Mouse (Mus musculus) MEL (cell line): ENCODE measurements at regions not wholly inside any gene's neighbourhood (a gene's known extent, or its start where the extent isn't known, plus 50 kb on each side); places are given as distances from the start of the nearest gene placed in this dataset.

Experiments used
- DNase-seq: peaks from one replicate; pipeline ENCODE4 v3.0.0; 2011; ENCODE audit warnings: low read depth, low spot score
- H3K27ac ChIP-seq: 2 replicates; pipeline ENCODE4 v1.5.1; 2012; ENCODE audit warnings: low read depth, mild to moderate bottlenecking, control low read depth, low read length, moderate library complexity; ENCODE audit not compliant: control insufficient read depth
- H3K27me3 ChIP-seq, 2 experiments: fragments of 150-350 bp in 1 of 2; sonication (generic) in 1 of 2; 2 replicates each; pipeline ENCODE4 v1.6.1; 2012; ENCODE audit warnings: low read length in 2 of 2, mild to moderate bottlenecking in 2 of 2, improper control_type of control experiment in 1 of 2, moderate library complexity in 1 of 2; ENCODE audit not compliant: insufficient read depth in 2 of 2, control insufficient read depth in 1 of 2
- H3K36me3 ChIP-seq, 2 experiments: 2 replicates each; pipeline ENCODE4 v1.6.1; 2012 to 2014; ENCODE audit warnings: low read length in 2 of 2, improper control_type of control experiment in 1 of 2, inconsistent platforms in 1 of 2, mild to moderate bottlenecking in 1 of 2; ENCODE audit not compliant: insufficient read depth in 2 of 2, control insufficient read depth in 1 of 2
- H3K4me1 ChIP-seq, 2 experiments: fragments of 150-350 bp in 1 of 2; sonication (generic) in 1 of 2; 2 replicates each; pipeline ENCODE4 v1.6.1; 2012; ENCODE audit warnings: low read length in 2 of 2, improper control_type of control experiment in 1 of 2, mild to moderate bottlenecking in 1 of 2; ENCODE audit not compliant: insufficient read depth in 2 of 2, control insufficient read depth in 1 of 2
- H3K4me3 ChIP-seq, 2 experiments: fragments of 150-350 bp in 1 of 2; sonication (generic) in 1 of 2; 2 replicates each; pipeline ENCODE4 v1.5.1; 2012; ENCODE audit warnings: low read depth in 2 of 2, low read length in 2 of 2, mild to moderate bottlenecking in 2 of 2, moderate library complexity in 2 of 2, control low read depth in 1 of 2, improper control_type of control experiment in 1 of 2; ENCODE audit not compliant: control insufficient read depth in 1 of 2, insufficient read depth in 1 of 2
- H3K79me2 ChIP-seq: 2 replicates; pipeline ENCODE4 v1.6.1; 2012; ENCODE audit warnings: mild to moderate bottlenecking, low read length, moderate library complexity; ENCODE audit not compliant: control insufficient read depth, poor library complexity, insufficient read depth
- H3K9ac ChIP-seq: 2 replicates; pipeline ENCODE4 v1.6.1; 2012; ENCODE audit warnings: low read depth, mild to moderate bottlenecking, control low read depth, low read length, moderate library complexity; ENCODE audit not compliant: control insufficient read depth, poor library complexity, severe bottlenecking
- H3K9me3 ChIP-seq: fragments of 150-350 bp; sonication (generic); replicated peaks from 2 replicates; pipeline ENCODE4 v1.6.1; 2012; ENCODE audit warnings: mild to moderate bottlenecking, low read length, improper control_type of control experiment, moderate library complexity; ENCODE audit not compliant: insufficient read depth
- BHLHE40 ChIP-seq: IDR thresholded peaks from 2 replicates; pipeline ENCODE4 v1.6.1; 2012; ENCODE audit warnings: low read depth, mild to moderate bottlenecking, inconsistent platforms, low read length, improper control_type of control experiment, borderline replicate concordance
- CHD2 ChIP-seq: IDR thresholded peaks from 2 replicates; pipeline ENCODE4 v1.6.1; 2011; ENCODE audit warnings: low read length, improper control_type of control experiment
- CTCF ChIP-seq, 3 experiments: IDR thresholded peaks in 2 of 3; conservative IDR thresholded peaks in 1 of 3; 2 replicates each; pipeline ENCODE4 v1.5.1; 2011 to 2012; ENCODE audit warnings: low read length in 3 of 3, low read depth in 2 of 3, mild to moderate bottlenecking in 2 of 3, improper control_type of control experiment in 1 of 3, inconsistent platforms in 1 of 3, mixed read lengths in 1 of 3, moderate library complexity in 1 of 3; ENCODE audit not compliant: control insufficient read depth in 1 of 3, insufficient read depth in 1 of 3, poor library complexity in 1 of 3, severe bottlenecking in 1 of 3
- E2F4 ChIP-seq: IDR thresholded peaks from 2 replicates; pipeline ENCODE4 v1.6.1; 2011; ENCODE audit warnings: low read depth, low read length, improper control_type of control experiment, borderline replicate concordance
- ELF1 ChIP-seq: IDR thresholded peaks from 2 replicates; pipeline ENCODE4 v1.6.1; 2014; ENCODE audit warnings: low read depth, mild to moderate bottlenecking, inconsistent platforms, low read length, improper control_type of control experiment, moderate library complexity
- ETS1 ChIP-seq: IDR thresholded peaks from 2 replicates; pipeline ENCODE4 v1.6.1; 2012; ENCODE audit warnings: low read depth, mild to moderate bottlenecking, inconsistent platforms, low read length, improper control_type of control experiment, moderate library complexity
- JUND ChIP-seq: IDR thresholded peaks from 2 replicates; pipeline ENCODE4 v1.6.1; 2011; ENCODE audit warnings: low read depth, mild to moderate bottlenecking, improper control_type of control experiment, low read length
- KAT2A ChIP-seq: conservative IDR thresholded peaks from 2 replicates; pipeline ENCODE4 v1.6.1; 2012; ENCODE audit warnings: low read depth, low read length, improper control_type of control experiment, inconsistent platforms
- MAFK ChIP-seq: IDR thresholded peaks from 2 replicates; pipeline ENCODE4 v1.6.1; 2011; ENCODE audit warnings: low read depth, mild to moderate bottlenecking, low read length, improper control_type of control experiment, borderline replicate concordance
- MEF2A ChIP-seq: IDR thresholded peaks from 2 replicates; pipeline ENCODE4 v1.6.1; 2014; ENCODE audit warnings: low read depth, mild to moderate bottlenecking, inconsistent platforms, low read length, improper control_type of control experiment; ENCODE audit not compliant: poor library complexity, insufficient replicate concordance, severe bottlenecking; ENCODE audit errors: extremely low read depth
- MYB ChIP-seq: IDR thresholded peaks from 2 replicates; pipeline ENCODE4 v1.6.1; 2011; ENCODE audit warnings: mild to moderate bottlenecking, low read depth, low read length, improper control_type of control experiment
- NRF1 ChIP-seq: IDR thresholded peaks from 2 replicates; pipeline ENCODE4 v1.6.1; 2014; ENCODE audit warnings: low read depth, mild to moderate bottlenecking, inconsistent platforms, low read length, improper control_type of control experiment, moderate library complexity; ENCODE audit not compliant: poor library complexity, insufficient read depth, severe bottlenecking
- POLR2A ChIP-seq, 2 experiments: IDR thresholded peaks; 2 replicates each; pipeline ENCODE4 v1.6.1; 2011 to 2012; ENCODE audit warnings: low read length in 2 of 2, mild to moderate bottlenecking in 2 of 2, control low read depth in 1 of 2, improper control_type of control experiment in 1 of 2, low read depth in 1 of 2, moderate library complexity in 1 of 2; ENCODE audit not compliant: control insufficient read depth in 1 of 2, insufficient read depth in 1 of 2, poor library complexity in 1 of 2
- POLR2AphosphoS5 ChIP-seq: IDR thresholded peaks from 2 replicates; pipeline ENCODE4 v1.6.1; 2012; ENCODE audit warnings: low read depth, borderline replicate concordance, mild to moderate bottlenecking, inconsistent platforms, low read length, moderate library complexity, mixed read lengths
- RCOR1 ChIP-seq: IDR thresholded peaks from 2 replicates; pipeline ENCODE4 v1.6.1; 2012; ENCODE audit warnings: low read depth, mild to moderate bottlenecking, inconsistent platforms, low read length, improper control_type of control experiment
- TAL1 ChIP-seq: IDR thresholded peaks from 2 replicates; pipeline ENCODE4 v1.6.1; 2012; ENCODE audit warnings: mild to moderate bottlenecking, inconsistent platforms, low read length, moderate library complexity, mixed read lengths
- TBP ChIP-seq: IDR thresholded peaks from 2 replicates; pipeline ENCODE4 v1.8.0; 2011; ENCODE audit warnings: low read depth, low read length, improper control_type of control experiment
- USF1 ChIP-seq: IDR thresholded peaks from 2 replicates; pipeline ENCODE4 v1.6.1; 2014; ENCODE audit warnings: low read depth, mild to moderate bottlenecking, inconsistent platforms, low read length, improper control_type of control experiment, moderate library complexity
- USF2 ChIP-seq, 2 experiments: IDR thresholded peaks; 2 replicates each; pipeline ENCODE4 v1.6.1; 2011 to 2012; ENCODE audit warnings: improper control_type of control experiment in 2 of 2, low read length in 2 of 2, borderline replicate concordance in 1 of 2, inconsistent platforms in 1 of 2, low read depth in 1 of 2, mild to moderate bottlenecking in 1 of 2; ENCODE audit not compliant: insufficient read depth in 1 of 2
- ZKSCAN1 ChIP-seq: IDR thresholded peaks from 2 replicates; pipeline ENCODE4 v1.6.1; 2012; ENCODE audit warnings: low read depth, mild to moderate bottlenecking, inconsistent platforms, low read length, improper control_type of control experiment, moderate library complexity

GRCm38 (mm10) chr13:101287131-101287530 lies 453.9 kb upstream of the Slc30a5 start:
- Histone ChIP-seq H3K27ac (no peak overlapping the region), H3K27me3 (no peaks in the 10 kb centered on the region), H3K79me2 (no peaks in the 10 kb centered on the region), H3K36me3 (no peaks in the 10 kb centered on the region), H3K9ac (no peak overlapping the region), H3K9me3 (no peaks in the 10 kb centered on the region), H3K4me3 (no peak overlapping the region), H3K4me1 (no peaks in the 10 kb centered on the region)
- no peak for DNase-seq
- no peak for TF ChIP-seq USF1
- no peak for TF ChIP-seq E2F4
- no peak for TF ChIP-seq ETS1
- no peak for TF ChIP-seq BHLHE40

GRCm38 (mm10) chr13:101286029-101286917 lies 453.0 kb upstream of the Slc30a5 start:
- no peak for DNase-seq
- Histone ChIP-seq H3K9ac (no peak overlapping the region), H3K4me1 (no peaks in the 10 kb centered on the region), H3K36me3 (no peaks in the 10 kb centered on the region), H3K79me2 (no peaks in the 10 kb centered on the region), H3K4me3 (no peak overlapping the region), H3K27ac (no peak overlapping the region), H3K27me3 (no peaks in the 10 kb centered on the region), H3K9me3 (no peaks in the 10 kb centered on the region)
- no peak for TF ChIP-seq ELF1
- no peak for TF ChIP-seq POLR2A (IDR thresholded peaks at IDR 0.05; ENCODE audit: control insufficient read depth in 1 of 2, insufficient read depth in 1 of 2, low read depth in 1 of 2, low read length in 2 of 2, poor library complexity in 1 of 2)
- TF ChIP-seq TAL1: no peak
- no peak for TF ChIP-seq MEF2A
- TF ChIP-seq NRF1: no peak
- TF ChIP-seq JUND: no peak
- no peak for TF ChIP-seq MAFK
- TF ChIP-seq CHD2: no peak
- no peak for TF ChIP-seq CTCF (IDR thresholded peaks at IDR 0.05 in 2 of 3, conservative IDR thresholded peaks at IDR 0.05 in 1 of 3; ENCODE audit: control insufficient read depth in 1 of 3, insufficient read depth in 1 of 3, low read depth in 2 of 3, low read length in 3 of 3, poor library complexity in 1 of 3, severe bottlenecking in 1 of 3)
- TF ChIP-seq ZKSCAN1: no peak
- no peak for TF ChIP-seq MYB
- TF ChIP-seq TBP: no peak
- TF ChIP-seq USF2 (IDR thresholded peaks at IDR 0.05; ENCODE audit: borderline replicate concordance in 1 of 2, insufficient read depth in 1 of 2, low read depth in 1 of 2, low read length in 2 of 2): no peak
- no peak for TF ChIP-seq POLR2AphosphoS5
- TF ChIP-seq RCOR1: no peak
- TF ChIP-seq KAT2A: no peak
